Mouse (Mus musculus): ENCODE data around the gene Ldb3. TPM values are rescaled to one million over a fixed set of nuclear protein-coding genes. Genes with fewer than 3 reads are reported as not detected.

Gene Ldb3
- polyA plus RNA-seq (2014; fragmentation: Nextera tagmentation; extraction: Ambion mirVana): 0.24 and 0.31 TPM in 2 replicates

DNA sequence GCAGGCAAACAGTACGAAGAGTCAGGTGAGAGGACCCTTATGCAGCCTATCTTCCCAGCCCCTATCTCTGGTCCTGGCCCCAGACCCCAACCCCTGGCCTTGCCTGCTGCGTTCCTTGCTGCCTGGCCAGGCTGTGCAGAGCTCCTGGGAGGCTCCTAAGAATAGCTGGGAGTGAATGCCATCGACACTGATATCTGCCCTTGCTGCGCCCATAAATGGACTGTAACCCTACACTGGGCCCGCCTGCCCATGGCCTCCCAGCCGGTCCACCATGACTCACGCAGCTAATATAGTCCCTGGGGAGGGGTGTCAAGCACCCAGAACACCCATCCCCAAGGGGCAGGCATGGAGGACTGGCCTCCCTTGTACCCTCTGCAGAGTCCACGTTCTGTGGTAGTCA is at the start of gene Ldb3:
Gene Ldb3 (minus strand): TSS at position 185 of the 400 bp plus-strand sequence.
- Histone ChIP-seq H3K4me1 (ENCODE audit: control insufficient read depth, insufficient read depth, low read length) (no peaks in the 10 kb centered on the region), H3K27ac (ENCODE audit: low read depth, low read length) (no peak within 1 kb of the TSS)

GRCm38 (mm10) chr14:34635721-34636120 is 47.2 kb upstream of the Ldb3 start:
- H3K9me3 ChIP-seq (ENCODE audit: control insufficient read depth, low read length): no peaks in the 10 kb centered on the region
- 87% methylated on average over 6 of the region's 6 CpGs for WGBS
- H3K36me3 ChIP-seq (ENCODE audit: control insufficient read depth, insufficient read depth, low read length): no peaks in the 10 kb centered on the region
- H3K9ac ChIP-seq (ENCODE audit: low read depth, low read length): no peak overlapping the region
- no peak for ATAC-seq (ENCODE audit: low FRiP score, low TSS enrichment)
- H3K4me1 ChIP-seq (ENCODE audit: control insufficient read depth, insufficient read depth, low read length): no peaks in the 10 kb centered on the region
- no peaks in the 10 kb centered on the region for H3K27me3 ChIP-seq (ENCODE audit: control insufficient read depth, insufficient read depth, low read length)
- H3K4me3 ChIP-seq (ENCODE audit: low read length): no peak overlapping the region
- no peak overlapping the region for H3K27ac ChIP-seq (ENCODE audit: low read depth, low read length)
- no peak overlapping the region for H3K4me2 ChIP-seq (replicated peaks; ENCODE audit: low read depth, low read length)

More for the DNA sequence above, at the start of gene Ldb3:
- ATAC-seq (ENCODE audit: low FRiP score, low TSS enrichment): peak; percentile 29; the same call in 1 of the 2 replicates
- Histone ChIP-seq H3K36me3 (ENCODE audit: control insufficient read depth, insufficient read depth, low read length) (no peaks in the 10 kb centered on the region), H3K9ac (ENCODE audit: low read depth, low read length) (no peak within 1 kb of the TSS), H3K9me3 (ENCODE audit: control insufficient read depth, low read length) (no peaks in the 10 kb centered on the region), H3K27me3 (ENCODE audit: control insufficient read depth, insufficient read depth, low read length) (no peaks in the 10 kb centered on the region), H3K4me3 (ENCODE audit: low read length) (no peak within 1 kb of the TSS), H3K4me2 (replicated peaks; ENCODE audit: low read depth, low read length) (no peak within 1 kb of the TSS)
- WGBS: 38% methylated on average over 8 of the region's 8 CpGs

GRCm38 (mm10) chr14:34635192-34635591 is 46.7 kb upstream of the Ldb3 start:
- Histone ChIP-seq H3K27ac (ENCODE audit: low read depth, low read length) (no peak overlapping the region), H3K9me3 (ENCODE audit: control insufficient read depth, low read length) (no peaks in the 10 kb centered on the region), H3K9ac (ENCODE audit: low read depth, low read length) (no peak overlapping the region), H3K4me3 (ENCODE audit: low read length) (no peak overlapping the region), H3K27me3 (ENCODE audit: control insufficient read depth, insufficient read depth, low read length) (no peaks in the 10 kb centered on the region), H3K4me1 (ENCODE audit: control insufficient read depth, insufficient read depth, low read length) (no peaks in the 10 kb centered on the region), H3K4me2 (replicated peaks; ENCODE audit: low read depth, low read length) (no peak overlapping the region), H3K36me3 (ENCODE audit: control insufficient read depth, insufficient read depth, low read length) (no peaks in the 10 kb centered on the region)
- WGBS: 22% methylated on average over 7 of the region's 7 CpGs
- ATAC-seq (ENCODE audit: low FRiP score, low TSS enrichment): no peak

GRCm38 (mm10) chr14:34632722-34633448 is 44.4 kb upstream of the Ldb3 start:
- WGBS: 74% methylated on average over 10 of the region's 10 CpGs

DNA sequence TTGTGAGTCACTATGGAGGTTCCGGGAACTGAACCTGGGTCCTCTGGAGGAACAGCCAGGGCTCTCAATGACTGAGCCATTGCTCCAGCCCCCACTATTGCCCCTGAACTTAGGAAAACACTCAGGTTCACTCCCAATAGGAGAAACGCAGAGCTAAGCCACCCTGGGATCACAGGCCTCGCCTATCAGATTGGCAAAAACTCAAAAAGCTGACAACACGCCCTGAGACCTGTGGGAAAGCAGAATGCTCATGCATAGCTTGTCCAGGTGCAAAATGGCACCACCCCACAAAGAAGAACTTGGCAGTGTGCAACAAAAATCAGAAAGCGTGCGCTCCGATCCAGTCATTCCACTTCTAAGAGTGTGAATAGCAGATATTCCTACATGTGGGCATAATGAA is 38.3 kb upstream of the Ldb3 start:
- 86% methylated on average over 7 of the region's 7 CpGs for WGBS
- ATAC-seq (ENCODE audit: low FRiP score, low TSS enrichment): no peak

More at GRCm38 (mm10) chr14:34632722-34633448, 44.4 kb upstream of the Ldb3 start:
- H3K4me2 ChIP-seq (replicated peaks; ENCODE audit: low read depth, low read length): no peak overlapping the region
- H3K4me1 ChIP-seq (ENCODE audit: control insufficient read depth, insufficient read depth, low read length): no peaks in the 10 kb centered on the region
- ATAC-seq (ENCODE audit: low FRiP score, low TSS enrichment): no peak
- H3K4me3 ChIP-seq (ENCODE audit: low read length): no peak overlapping the region
- H3K27ac ChIP-seq (ENCODE audit: low read depth, low read length): no peak overlapping the region
- no peaks in the 10 kb centered on the region for H3K27me3 ChIP-seq (ENCODE audit: control insufficient read depth, insufficient read depth, low read length)
- no peaks in the 10 kb centered on the region for H3K36me3 ChIP-seq (ENCODE audit: control insufficient read depth, insufficient read depth, low read length)
- no peaks in the 10 kb centered on the region for H3K9me3 ChIP-seq (ENCODE audit: control insufficient read depth, low read length)
- H3K9ac ChIP-seq (ENCODE audit: low read depth, low read length): no peak overlapping the region

GRCm38 (mm10) chr14:34623531-34624210 is 35.2 kb upstream of the Ldb3 start:
- H3K4me3 ChIP-seq (ENCODE audit: low read length): no peak overlapping the region
- H3K4me2 ChIP-seq (replicated peaks; ENCODE audit: low read depth, low read length): no peak overlapping the region
- no peak overlapping the region for H3K27ac ChIP-seq (ENCODE audit: low read depth, low read length)
- H3K9ac ChIP-seq (ENCODE audit: low read depth, low read length): no peak overlapping the region
- no peaks in the 10 kb centered on the region for H3K4me1 ChIP-seq (ENCODE audit: control insufficient read depth, insufficient read depth, low read length)
- H3K36me3 ChIP-seq (ENCODE audit: control insufficient read depth, insufficient read depth, low read length): no peaks in the 10 kb centered on the region
- H3K9me3 ChIP-seq (ENCODE audit: control insufficient read depth, low read length): no peaks in the 10 kb centered on the region
- ATAC-seq (ENCODE audit: low FRiP score, low TSS enrichment): no peak
- no peaks in the 10 kb centered on the region for H3K27me3 ChIP-seq (ENCODE audit: control insufficient read depth, insufficient read depth, low read length)
- WGBS: 63% methylated on average over 16 of the region's 16 CpGs

More for the DNA sequence above, 38.3 kb upstream of the Ldb3 start:
- Histone ChIP-seq H3K4me2 (replicated peaks; ENCODE audit: low read depth, low read length) (no peak overlapping the region), H3K27me3 (ENCODE audit: control insufficient read depth, insufficient read depth, low read length) (no peaks in the 10 kb centered on the region), H3K27ac (ENCODE audit: low read depth, low read length) (no peak overlapping the region), H3K4me3 (ENCODE audit: low read length) (no peak overlapping the region), H3K36me3 (ENCODE audit: control insufficient read depth, insufficient read depth, low read length) (no peaks in the 10 kb centered on the region), H3K9ac (ENCODE audit: low read depth, low read length) (no peak overlapping the region), H3K4me1 (ENCODE audit: control insufficient read depth, insufficient read depth, low read length) (no peaks in the 10 kb centered on the region), H3K9me3 (ENCODE audit: control insufficient read depth, low read length) (no peaks in the 10 kb centered on the region)

DNA sequence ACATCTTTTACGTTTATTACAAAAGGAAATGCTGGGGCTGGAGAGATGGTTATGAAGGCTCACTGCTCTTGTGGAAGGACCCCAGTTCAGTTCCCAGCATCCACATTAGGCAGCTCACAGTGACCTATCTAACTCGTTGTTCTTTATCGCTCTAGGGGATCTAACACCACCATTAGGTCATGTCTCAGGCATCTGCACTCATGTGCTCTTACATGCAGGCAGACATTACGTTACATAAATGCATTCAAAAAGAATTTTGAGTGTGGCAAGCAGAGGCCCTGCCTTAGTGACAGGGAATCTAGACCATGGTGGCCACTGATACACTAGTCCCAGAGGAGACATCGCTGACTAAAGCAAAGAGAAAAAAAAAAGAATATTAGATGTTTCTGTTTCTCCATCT is 34.6 kb upstream of the Ldb3 start:
- 91% methylated on average over 5 of the region's 5 CpGs for WGBS
- no peak overlapping the region for H3K4me2 ChIP-seq (replicated peaks; ENCODE audit: low read depth, low read length)
- H3K4me3 ChIP-seq (ENCODE audit: low read length): no peak overlapping the region
- no peaks in the 10 kb centered on the region for H3K4me1 ChIP-seq (ENCODE audit: control insufficient read depth, insufficient read depth, low read length)
- no peak for ATAC-seq (ENCODE audit: low FRiP score, low TSS enrichment)
- no peak overlapping the region for H3K9ac ChIP-seq (ENCODE audit: low read depth, low read length)
- no peak overlapping the region for H3K27ac ChIP-seq (ENCODE audit: low read depth, low read length)
- H3K27me3 ChIP-seq (ENCODE audit: control insufficient read depth, insufficient read depth, low read length): no peaks in the 10 kb centered on the region
- H3K36me3 ChIP-seq (ENCODE audit: control insufficient read depth, insufficient read depth, low read length): no peaks in the 10 kb centered on the region
- H3K9me3 ChIP-seq (ENCODE audit: control insufficient read depth, low read length): no peaks in the 10 kb centered on the region

DNA sequence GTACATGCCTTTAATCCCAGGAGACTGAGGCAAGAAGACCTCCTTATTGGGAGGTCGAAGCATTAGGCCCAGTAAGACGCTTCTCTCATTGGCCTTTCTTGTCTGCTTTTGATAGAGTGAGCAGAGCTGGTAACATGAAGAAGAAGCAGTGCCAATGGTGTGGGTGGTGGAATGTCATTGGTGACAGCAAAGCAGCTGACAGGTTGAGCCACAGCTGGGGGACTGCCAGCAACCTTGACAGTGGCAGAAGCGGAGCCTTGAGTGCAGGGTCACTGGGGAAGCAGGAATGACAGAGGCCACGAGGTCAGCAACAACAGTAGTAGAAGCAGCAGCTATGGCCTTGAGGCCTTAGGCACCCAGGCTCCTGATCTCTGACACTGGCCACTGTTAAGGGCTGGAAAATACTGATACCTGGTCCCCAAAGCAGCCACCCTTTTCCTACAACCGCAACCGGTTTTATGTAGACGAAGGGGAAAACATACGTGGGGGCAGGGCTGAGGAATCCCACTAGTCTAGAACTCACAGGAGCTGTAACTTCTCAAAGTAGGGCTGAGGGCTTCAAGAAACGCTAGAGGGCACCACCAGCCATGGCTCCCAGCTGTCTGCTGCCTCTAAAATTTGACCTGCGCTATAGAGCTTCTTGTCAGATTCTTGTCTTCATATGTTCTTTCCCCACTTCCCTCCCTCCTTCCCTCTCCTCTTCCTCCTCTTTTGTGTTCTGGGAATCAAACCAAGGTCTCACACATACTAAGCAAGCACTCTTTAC is 32.3 kb upstream of the Ldb3 start:
- 40% methylated on average over 10 of the region's 10 CpGs for WGBS

More for the DNA sequence above, 32.3 kb upstream of the Ldb3 start:
- Histone ChIP-seq H3K9ac (ENCODE audit: low read depth, low read length) (no peak overlapping the region), H3K27ac (ENCODE audit: low read depth, low read length) (no peak overlapping the region), H3K4me1 (ENCODE audit: control insufficient read depth, insufficient read depth, low read length) (no peaks in the 10 kb centered on the region), H3K27me3 (ENCODE audit: control insufficient read depth, insufficient read depth, low read length) (peaks cover 7% of the 10 kb centered on the region; the same call in 1 of the 2 replicates), H3K36me3 (ENCODE audit: control insufficient read depth, insufficient read depth, low read length) (no peaks in the 10 kb centered on the region), H3K4me2 (replicated peaks; ENCODE audit: low read depth, low read length) (no peak overlapping the region), H3K4me3 (ENCODE audit: low read length) (no peak overlapping the region), H3K9me3 (ENCODE audit: control insufficient read depth, low read length) (no peaks in the 10 kb centered on the region)
- ATAC-seq (ENCODE audit: low FRiP score, low TSS enrichment): no peak
